In the genomic region with DNA sequence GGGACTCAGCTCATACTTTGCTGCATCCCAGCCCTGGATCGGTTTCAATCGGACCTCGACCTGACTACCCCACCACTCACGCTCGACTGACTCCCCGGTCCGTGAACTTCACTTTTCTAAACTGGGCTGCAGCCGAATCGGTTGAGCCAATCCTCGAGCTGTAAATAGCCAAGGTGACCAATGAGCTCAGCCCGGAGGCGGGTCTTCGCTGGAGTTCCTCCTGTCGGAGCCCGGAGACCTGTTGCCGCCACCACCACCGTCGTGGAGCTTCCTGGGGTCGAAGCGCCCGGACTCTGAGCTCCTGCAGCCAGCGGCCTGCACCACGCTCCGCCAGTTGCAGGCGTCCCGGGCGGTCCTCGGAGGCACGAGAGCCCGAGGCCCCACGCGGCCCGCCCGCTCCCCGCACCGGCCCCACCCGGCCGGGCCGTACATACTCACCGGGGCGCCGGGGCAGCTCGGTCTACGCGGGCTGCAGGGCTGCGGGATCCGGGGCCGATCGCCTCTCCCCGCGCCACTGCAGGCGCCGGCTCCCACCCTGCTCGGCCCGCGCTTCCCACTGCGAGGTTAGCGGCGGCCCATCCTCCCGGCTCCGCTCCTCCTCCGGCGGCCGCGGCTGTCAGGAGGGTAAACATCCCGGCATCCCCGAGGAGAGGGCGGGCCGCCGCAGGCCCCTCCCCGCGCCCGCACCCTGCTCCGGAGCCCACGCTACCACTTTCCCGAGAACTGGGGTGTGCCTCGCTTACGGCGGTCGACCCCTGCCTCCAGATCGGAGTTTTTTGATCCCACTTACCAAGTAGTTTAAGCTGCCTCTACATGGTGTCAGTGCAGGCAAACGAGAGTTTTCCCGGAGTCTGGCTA, we compare ENCODE assay signal across 8 mouse cellular contexts. TPM values are rescaled to one million over a fixed set of nuclear protein-coding genes. Genes with fewer than 3 reads are reported as not detected.
A peak's percentile ranks its signal among the peaks of the same experiment; 100 is the strongest.
DNase-seq lines count a peak whose midpoint lies in the region; ATAC-seq and TF ChIP-seq lines count a peak whose summit lies in the region.

No protein-coding gene starts in this region.

- under 1% methylated on average over 83 of the region's 83 CpGs for WGBS in heart, embryonic 15.5 days
- WGBS in liver, embryonic 14.5 days (ENCODE audit: insufficient replicate concordance): under 1% methylated on average over 82 of the region's 83 CpGs
- under 1% methylated on average over 80 of the region's 83 CpGs for WGBS in neural tube, embryonic 11.5 days
- under 1% methylated on average over 54 of the region's 83 CpGs for WGBS in stomach, postnatal 0 days

- peak; percentile 79 for ATAC-seq in CD4-positive, CD25-positive, alpha-beta regulatory T cell, adult 4 months
- ATAC-seq in heart, embryonic 15.5 days (replicated peaks; ENCODE audit: insufficient number of reproducible peaks, insufficient read depth, low FRiP score, low read depth): peak; percentile 93
- ATAC-seq in liver, embryonic 14.5 days (ENCODE audit: insufficient read depth): peak; percentile 90
- peak; percentile 96 for ATAC-seq in neural tube, embryonic 11.5 days (ENCODE audit: insufficient read depth, low FRiP score, low TSS enrichment)
- ATAC-seq in stomach, postnatal 0 days (ENCODE audit: low FRiP score, low TSS enrichment): peak; percentile 95

- peak overlapping the region; percentile 91 for H3K9ac ChIP-seq in heart, embryonic 15.5 days
- peak overlapping the region; percentile 95 for H3K9ac ChIP-seq in liver, embryonic 14.5 days (replicated peaks)
- peak overlapping the region; percentile 79 for H3K9ac ChIP-seq in neural tube, embryonic 11.5 days (ENCODE audit: low read length)
- peak overlapping the region; percentile 94 for H3K9ac ChIP-seq in stomach, postnatal 0 days (ENCODE audit: low read length)

- H3K4me2 ChIP-seq in heart, embryonic 15.5 days: peak overlapping the region; percentile 84
- H3K4me2 ChIP-seq in liver, embryonic 14.5 days (ENCODE audit: low read depth): peak overlapping the region; percentile 99
- peak overlapping the region; percentile 41 for H3K4me2 ChIP-seq in neural tube, embryonic 11.5 days (ENCODE audit: low read depth)
- peak overlapping the region; percentile 76 for H3K4me2 ChIP-seq in stomach, postnatal 0 days (replicated peaks; ENCODE audit: low read depth)

- peak; percentile 88 for DNase-seq in c-Kit-negative CD71-positive TER-119-positive erythroid progenitor cells, embryonic 14.5 days (ENCODE audit: low read depth, low spot score)
- DNase-seq in fibroblast of lung, adult 2 months (ENCODE audit: low read depth): peak; percentile 96
- DNase-seq in kidney, postnatal 25 days: peak; percentile 99 to 100
- peak; percentile 88 to 92 (median 90) for DNase-seq in liver, embryonic 14.5 days (ENCODE audit: low read depth in 3 of 3, low spot score in 3 of 3)
- peak; percentile 94 for DNase-seq in neural tube, embryonic 11.5 days (ENCODE audit: low spot score)
- peak; percentile 96 for DNase-seq in stomach, postnatal 0 days (ENCODE audit: low spot score)

- H3K36me3 ChIP-seq in heart, embryonic 15.5 days: no peaks in the 10 kb centered on the region
- H3K36me3 ChIP-seq in liver, embryonic 14.5 days (replicated peaks; ENCODE audit: control insufficient read depth, insufficient read depth, low read depth): no peaks in the 10 kb centered on the region
- H3K36me3 ChIP-seq in neural tube, embryonic 11.5 days (ENCODE audit: control insufficient read depth, insufficient read depth, low read length): no peaks in the 10 kb centered on the region
- H3K36me3 ChIP-seq in stomach, postnatal 0 days (ENCODE audit: control insufficient read depth, insufficient read depth, low read length): no peaks in the 10 kb centered on the region

- TF ChIP-seq EP300 in liver, embryonic 14.5 days (IDR thresholded peaks at IDR 0.05; ENCODE audit: low read depth): no peak
- TF ChIP-seq EP300 in stomach, postnatal 0 days (optimal IDR thresholded peaks at IDR 0.05): no peak

- H3K9me3 ChIP-seq in heart, embryonic 15.5 days (replicated peaks): no peaks in the 10 kb centered on the region
- H3K9me3 ChIP-seq in liver, embryonic 14.5 days (ENCODE audit: control insufficient read depth, low read length): no peaks in the 10 kb centered on the region
- H3K9me3 ChIP-seq in neural tube, embryonic 11.5 days (ENCODE audit: control insufficient read depth, low read length): no peaks in the 10 kb centered on the region
- H3K9me3 ChIP-seq in stomach, postnatal 0 days (ENCODE audit: control insufficient read depth, low read length): no peaks in the 10 kb centered on the region

- no peak for TF ChIP-seq CTCF in liver, embryonic 14.5 days (IDR thresholded peaks at IDR 0.05; ENCODE audit: low read depth)
- no peak for TF ChIP-seq CTCF in stomach, postnatal 0 days (IDR thresholded peaks at IDR 0.05; ENCODE audit: low read depth)

- peak overlapping the region; percentile 99 for H3K27ac ChIP-seq in heart, embryonic 15.5 days
- H3K27ac ChIP-seq in liver, embryonic 14.5 days: peak overlapping the region; percentile 86
- H3K27ac ChIP-seq in neural tube, embryonic 11.5 days (ENCODE audit: low read depth, low read length): peak overlapping the region; percentile 83
- H3K27ac ChIP-seq in stomach, postnatal 0 days (replicated peaks): peak overlapping the region; percentile 100

- no peaks in the 10 kb centered on the region for H3K27me3 ChIP-seq in heart, embryonic 15.5 days
- no peaks in the 10 kb centered on the region for H3K27me3 ChIP-seq in liver, embryonic 14.5 days (ENCODE audit: control insufficient read depth, insufficient read depth, low read length)
- no peaks in the 10 kb centered on the region for H3K27me3 ChIP-seq in neural tube, embryonic 11.5 days (ENCODE audit: control insufficient read depth, insufficient read depth, low read length)
- H3K27me3 ChIP-seq in stomach, postnatal 0 days (ENCODE audit: control insufficient read depth, insufficient read depth, low read length): no peaks in the 10 kb centered on the region

- H3K4me1 ChIP-seq in heart, embryonic 15.5 days (replicated peaks): peaks cover 20% of the 10 kb centered on the region
- peaks cover 11 to 15% of the 10 kb centered on the region in 2 experiments for H3K4me1 ChIP-seq in liver, embryonic 14.5 days (replicated peaks; ENCODE audit: control insufficient read depth in 2 of 2, insufficient read depth in 2 of 2, low read length in 1 of 2)
- H3K4me1 ChIP-seq in neural tube, embryonic 11.5 days (ENCODE audit: control insufficient read depth, insufficient read depth, low read length): no peaks in the 10 kb centered on the region
- no peaks in the 10 kb centered on the region for H3K4me1 ChIP-seq in stomach, postnatal 0 days (replicated peaks; ENCODE audit: control insufficient read depth, insufficient read depth)

- H3K4me3 ChIP-seq in heart, embryonic 15.5 days: peak overlapping the region; percentile 78
- H3K4me3 ChIP-seq in liver, embryonic 14.5 days (ENCODE audit: insufficient read depth in 1 of 2, low read depth in 2 of 2, low read length in 2 of 2): peak overlapping the region; percentile 91 to 99
- peak overlapping the region; percentile 95 for H3K4me3 ChIP-seq in neural tube, embryonic 11.5 days (ENCODE audit: low read depth, low read length)
- H3K4me3 ChIP-seq in stomach, postnatal 0 days (ENCODE audit: low read depth, low read length): peak overlapping the region; percentile 97

RNA-seq across cellular contexts. Expression of a gene that starts 0.6 kb away (rescaled TPM):
- 10 to 100 TPM; 58.1 to 74.3 TPM for polyA plus RNA-seq in CD4-positive, CD25-positive, alpha-beta regulatory T cell, adult 4 months (2017; shearing (Covaris generic))
- 44.4 and 45.7 TPM in 2 replicates for polyA plus RNA-seq in heart, embryonic 15.5 days (2015; fragmentation: Nextera tagmentation; extraction: Ambion mirVana)
- 3.8 and 5.5 TPM in 2 replicates for polyA plus RNA-seq in liver, embryonic 14.5 days (2012; rRNA removed)
- 13.2 and 13.7 TPM in 2 replicates for polyA plus RNA-seq in liver, embryonic 14.5 days (2014; fragmentation: Nextera tagmentation; extraction: Ambion mirVana)
- 23.4 and 24.2 TPM in 2 replicates for polyA plus RNA-seq in neural tube, embryonic 11.5 days (2014; fragmentation: Nextera tagmentation; extraction: Ambion mirVana)
- 35.8 and 40.0 TPM in 2 replicates for polyA plus RNA-seq in stomach, postnatal 0 days (2015; fragmentation: Nextera tagmentation; extraction: Ambion mirVana)

Comparison
In these comparisons a context has a peak if more than half of its experiments do, and no peak if none do; other contexts are left out.
1. Peak in every context shown above with its lines: DNase-seq, ATAC-seq, H3K4me3 ChIP-seq and H3K27ac ChIP-seq.
2. H3K4me2 ChIP-seq: peak in every context shown above with its lines; median percentile 99 in liver, embryonic 14.5 days; 84 in heart, embryonic 15.5 days; 76 in stomach, postnatal 0 days; 41 in neural tube, embryonic 11.5 days.